Mouse (Mus musculus) liver, adult 2 months (tissue): Measurements from ENCODE around the gene Ptk7.

Source experiments
- CTCF ChIP-seq: fragments of 200-500 bp; IDR thresholded peaks from 2 replicates; pipeline ENCODE4 v1.5.1; 2011; ENCODE audit warnings: low read depth, low read length, control low read depth
- POLR2A ChIP-seq: fragments of 200-500 bp; IDR thresholded peaks from 2 replicates; pipeline ENCODE4 v1.6.1; 2011; ENCODE audit warnings: low read length, control low read depth; ENCODE audit not compliant: insufficient read depth; ENCODE audit errors: extremely low read depth

- TF ChIP-seq CTCF (no peak), POLR2A (no peak)
Observed at GRCm38 (mm10) chr17:46550904-46551303, 78.4 kb downstream of the Ptk7 start.
